ENCODE assay signal across 17 mouse cellular contexts in genomic region chr3:156205246-156205645, GRCm38 (mm10).
"Had no signal": no experiment of that assay in that cellular context is flagged by ENCODE, and none has a peak within 500 bp of the region (broad histone marks: within the 10 kb centered on the region; RNA-seq: fewer than 3 reads in every experiment).

No protein-coding gene starts in this region.

- H3K9me3 ChIP-seq: lung, embryonic 15.5 days; megakaryocyte, embryonic 14.5 days; midbrain, embryonic 12.5 days; neural tube, embryonic 12.5 days; stomach, embryonic 15.5 days had no signal

- H3K36me3 ChIP-seq: lung, embryonic 15.5 days; midbrain, embryonic 12.5 days; neural tube, embryonic 12.5 days; stomach, embryonic 15.5 days had no signal

- H3K4me3 ChIP-seq: lung, embryonic 15.5 days; megakaryocyte, embryonic 14.5 days; midbrain, embryonic 12.5 days; neural tube, embryonic 12.5 days; stomach, embryonic 15.5 days had no signal

- H3K27me3 ChIP-seq: lung, embryonic 15.5 days; megakaryocyte, embryonic 14.5 days; midbrain, embryonic 12.5 days; neural tube, embryonic 12.5 days; stomach, embryonic 15.5 days had no signal

- H3K27ac ChIP-seq: lung, embryonic 15.5 days; macrophage; midbrain, embryonic 12.5 days; neural tube, embryonic 12.5 days; stomach, embryonic 15.5 days; stomach, postnatal 0 days had no signal

- H3K4me2 ChIP-seq: lung, embryonic 15.5 days; midbrain, embryonic 12.5 days; neural tube, embryonic 12.5 days; stomach, embryonic 15.5 days had no signal

- ATAC-seq: liver, postnatal 0 days; lung, postnatal 0 days had no signal

- H3K9ac ChIP-seq: liver, postnatal 0 days; lung, embryonic 15.5 days; midbrain, embryonic 12.5 days; neural tube, embryonic 12.5 days; stomach, embryonic 15.5 days had no signal

- H3K4me1 ChIP-seq: lung, embryonic 15.5 days; megakaryocyte, embryonic 14.5 days; midbrain, embryonic 12.5 days; neural tube, embryonic 12.5 days; stomach, embryonic 15.5 days had no signal

- DNase-seq: liver, postnatal 0 days; lung, adult 2 months; lung, postnatal 14 days; lung, postnatal 36 days; midbrain, embryonic 14.5 days; right cerebral cortex, postnatal 14 days; thymus, adult 2 months; thymus, postnatal 25 days; thymus, postnatal 4 days had no signal
